Mouse (Mus musculus) cerebellum, postnatal 25 days (tissue): ENCODE measurements around the gene Tctn1.
A peak's percentile ranks its signal among the peaks of the same experiment; 100 is the strongest.
"Not testable (repeated sequence)": the region's sequence is repeated elsewhere in the genome, so short reads cannot be mapped to it uniquely, and the experiment has no call there.

Experiments used
- DNase-seq, 2 experiments: peaks; one replicate each; pipeline ENCODE4 v3.0.0; 2021; ENCODE audit warnings: mixed read lengths in 2 of 2

The Tctn1 gene

GRCm38 (mm10) chr5:122218109-122218905 is 46.0 kb downstream of the Tctn1 start:
- no peak for DNase-seq

GRCm38 (mm10) chr5:122217636-122218035 is 46.6 kb downstream of the Tctn1 start:
- no peak for DNase-seq

DNA sequence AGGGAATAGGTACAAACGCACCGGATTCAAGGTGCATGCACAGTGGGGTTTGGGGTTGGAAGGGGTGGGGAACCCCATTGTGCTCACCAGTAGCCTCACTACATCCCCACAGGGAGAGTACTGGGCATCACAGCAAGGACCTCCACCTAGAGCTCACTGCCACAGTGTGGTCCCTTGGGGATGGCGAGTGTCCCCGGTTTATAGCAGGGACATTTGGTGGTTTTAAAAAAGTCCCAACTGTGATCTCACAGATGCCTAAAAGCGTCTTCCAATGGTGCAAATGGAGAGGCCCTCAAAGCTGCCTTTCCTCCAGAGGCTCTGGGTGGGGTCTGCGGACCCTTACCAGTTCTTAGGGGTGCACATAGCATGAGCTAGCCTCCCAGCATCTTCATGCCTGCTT is 50.4 kb downstream of the Tctn1 start:
- no peak for DNase-seq

DNA sequence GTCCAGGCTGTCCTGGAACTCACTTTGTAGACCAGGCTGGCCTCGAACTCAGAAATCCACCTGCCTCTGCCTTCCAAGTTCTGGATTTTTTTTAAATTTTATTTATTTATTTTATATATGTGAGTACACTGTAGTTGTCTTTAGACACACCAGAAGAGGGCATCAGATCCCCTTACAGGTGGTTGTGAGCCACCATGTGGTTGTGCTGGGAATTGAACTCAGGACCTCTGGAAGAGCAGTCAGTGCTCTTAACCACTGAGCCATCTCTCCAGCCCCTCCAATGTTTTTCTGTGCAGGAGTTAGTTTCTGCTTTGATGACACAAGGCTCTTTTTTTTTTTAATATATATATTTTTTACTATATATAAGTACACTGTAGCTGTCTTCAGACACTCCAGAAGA is 51.4 kb downstream of the Tctn1 start:
- DNase-seq, result not testable (repeated sequence)

DNA sequence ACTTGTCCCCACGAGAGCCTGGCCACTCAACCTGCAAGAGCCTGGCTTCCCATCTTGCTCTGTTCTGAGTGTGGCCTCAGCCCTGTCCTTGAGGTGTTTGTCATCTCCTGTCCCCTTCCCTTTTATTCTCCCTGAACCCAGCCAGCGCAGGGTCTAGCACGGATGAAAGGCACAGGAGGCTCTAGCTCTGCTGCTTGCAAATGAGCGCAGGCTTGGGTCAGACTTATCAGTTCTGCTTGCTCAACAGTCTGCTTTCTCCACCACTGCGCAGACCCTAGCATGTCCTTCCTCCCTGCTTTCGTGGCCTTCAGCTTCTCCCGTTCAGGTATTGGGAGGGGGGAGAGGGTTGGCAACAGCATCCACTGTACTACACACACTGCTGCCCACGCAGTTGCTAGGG is 52.1 kb downstream of the Tctn1 start:
- no peak for DNase-seq

DNA sequence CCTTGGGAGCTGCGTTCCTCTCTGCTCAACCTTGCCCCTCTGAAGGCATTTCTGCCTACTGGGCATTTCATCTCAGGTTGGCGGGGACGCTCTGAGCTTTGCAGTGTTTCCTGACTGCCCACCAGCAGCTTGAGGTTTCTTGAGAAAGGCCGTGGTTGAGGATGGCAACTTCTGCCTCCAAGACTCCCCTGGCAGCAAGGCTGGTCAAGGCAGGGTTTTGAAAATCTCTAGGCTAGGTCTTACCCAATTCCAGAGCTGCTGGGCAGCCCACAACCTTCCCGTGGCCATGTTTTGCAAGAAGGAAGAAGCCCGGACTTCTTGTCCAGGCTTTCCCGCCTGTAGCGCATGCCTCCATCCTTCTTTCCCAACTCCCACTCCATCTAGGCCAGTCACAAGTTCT is 53.4 kb downstream of the Tctn1 start:
- DNase-seq, result no peak

GRCm38 (mm10) chr5:122209591-122210368 is 54.5 kb downstream of the Tctn1 start:
- DNase-seq, result peak in 1 of 2 experiments; percentile 21

DNA sequence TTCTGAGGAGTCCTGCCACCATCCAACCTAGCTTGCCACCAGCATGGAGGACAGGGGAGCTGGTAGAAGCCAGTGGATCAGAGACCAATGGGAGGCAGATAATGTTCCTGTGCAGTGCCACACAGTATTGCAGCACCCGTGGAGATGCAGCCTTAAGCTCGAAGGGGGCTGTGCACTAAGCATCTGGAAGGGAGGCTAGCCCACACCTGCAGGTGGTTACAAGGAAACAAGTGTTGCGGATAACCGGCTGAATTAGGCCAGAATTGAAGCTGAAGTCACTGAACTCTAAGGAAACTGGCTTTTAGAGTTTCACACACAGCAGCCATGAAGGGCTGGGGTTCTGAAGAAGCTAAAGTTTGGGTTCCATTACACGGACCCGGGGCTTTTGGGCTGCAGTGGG is 55.4 kb downstream of the Tctn1 start:
- DNase-seq, result no peak

DNA sequence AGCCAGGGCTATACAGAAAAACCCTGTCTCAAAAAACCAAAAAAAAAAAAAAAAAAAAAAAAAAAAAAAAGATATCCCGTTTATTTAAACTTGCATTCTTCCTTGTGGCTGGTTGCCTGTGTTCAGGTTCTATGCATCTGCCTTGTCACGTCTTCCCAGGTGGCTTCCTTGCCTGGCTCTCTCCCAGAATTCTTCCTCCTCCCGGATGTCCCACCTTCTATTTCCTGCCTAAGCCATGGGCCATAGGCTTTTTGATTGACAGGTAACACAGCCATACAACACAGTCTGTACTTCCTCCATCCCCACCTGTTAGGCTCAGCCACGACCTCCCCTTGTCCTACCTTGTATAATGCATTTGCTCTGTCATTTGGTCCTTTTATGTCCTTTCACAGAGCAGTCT is 57.8 kb downstream of the Tctn1 start, which contains the start of gene Hvcn1:
Hvcn1 (plus strand) TSS at position 330 of the 400 bp plus-strand sequence.
- no peak for DNase-seq

- DNase-seq, result no peak
Measured at GRCm38 (mm10) chr5:122204180-122204579, 60.1 kb downstream of the Tctn1 start.

- no peak for DNase-seq
Measured at GRCm38 (mm10) chr5:122201904-122202303, 62.4 kb downstream of the Tctn1 start.

- DNase-seq, result no peak
Measured at GRCm38 (mm10) chr5:122200872-122201271, 63.4 kb downstream of the Tctn1 start.

DNA sequence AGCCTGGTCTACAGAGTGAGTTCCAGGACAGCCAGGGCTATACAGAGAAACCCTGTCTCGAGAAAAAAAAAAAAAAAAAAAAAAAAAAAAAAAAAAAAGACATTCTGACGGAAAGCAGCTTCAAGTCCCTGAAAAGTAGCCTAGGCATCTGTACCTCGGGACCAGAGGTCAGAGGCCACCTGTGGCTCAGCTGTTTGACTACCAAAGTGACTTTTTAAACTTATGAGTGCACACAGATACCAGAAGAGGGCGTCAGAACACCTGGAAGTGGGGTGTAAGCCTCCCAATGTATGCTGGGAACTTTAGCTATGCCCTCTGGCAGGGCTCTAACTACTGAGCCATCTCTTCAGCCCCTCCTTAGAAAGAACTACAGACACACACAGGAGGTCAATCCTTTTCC is 71.9 kb downstream of the Tctn1 start:
- DNase-seq, result no peak

DNA sequence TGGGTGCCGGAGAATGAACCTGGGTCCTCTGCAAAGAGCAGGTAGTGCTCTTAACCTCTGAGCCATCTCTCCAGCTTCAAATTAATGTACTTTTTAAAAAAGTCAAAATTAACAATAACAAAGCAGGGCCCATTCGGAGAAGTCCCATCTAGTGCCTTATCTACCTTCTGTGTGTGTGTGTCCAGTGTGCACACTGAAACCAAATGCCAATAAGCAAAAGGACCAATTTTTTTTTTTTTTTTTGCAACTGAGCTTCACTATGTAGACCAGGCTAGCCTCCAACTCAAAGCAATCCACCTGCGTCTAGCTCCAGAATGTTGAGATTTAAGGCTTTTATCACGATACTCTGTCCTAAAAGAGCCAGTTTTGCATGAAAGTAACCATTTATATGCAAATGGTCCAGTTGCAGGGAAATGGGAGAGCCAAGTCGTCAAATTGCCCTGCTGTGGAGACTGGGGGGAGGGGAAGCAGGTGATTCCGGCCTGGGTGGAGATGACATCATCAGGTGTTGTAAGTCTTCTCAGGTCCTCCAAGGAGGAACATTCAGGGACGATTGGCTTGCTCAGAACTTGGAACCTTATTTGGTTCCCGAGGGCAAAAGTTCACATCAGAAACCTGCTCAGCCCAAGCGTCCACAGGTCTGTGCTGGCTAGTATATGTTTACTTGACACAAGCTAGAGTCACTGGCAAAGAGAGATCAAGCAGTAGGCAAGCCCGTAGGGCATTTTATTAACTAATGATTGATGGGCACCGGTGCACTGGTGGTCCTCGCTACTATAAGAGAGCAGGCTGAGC is 72.8 kb downstream of the Tctn1 start:
- DNase-seq, result no peak

GRCm38 (mm10) chr5:122190465-122190864 is 73.8 kb downstream of the Tctn1 start:
- DNase-seq, result no peak

GRCm38 (mm10) chr5:122189115-122189514 is 75.1 kb downstream of the Tctn1 start:
- no peak for DNase-seq
